Mouse (Mus musculus): Measurements from ENCODE around the gene Frg2f1.

GRCm38 (mm10) chr4:119483051-119483450 is 56.3 kb downstream of the Frg2f1 start:
- TF ChIP-seq EP300 (IDR thresholded peaks at IDR 0.05; ENCODE audit: low read depth), result no peak
- 0 out of 2 replicates have a peak, but pooled peaks have one; percentile 10 for TF ChIP-seq CTCF (IDR thresholded peaks at IDR 0.05; ENCODE audit: low read depth)

Data from liver, embryonic 14.5 days (tissue).